Mouse (Mus musculus) lung, postnatal 0 days (tissue): Measurements from ENCODE around the gene Cish.

Source experiments
- CTCF ChIP-seq: IDR thresholded peaks from 2 replicates; pipeline ENCODE4 v1.5.1; 2016; ENCODE audit warnings: antibody characterized with exemption, mild to moderate bottlenecking
- EP300 ChIP-seq: IDR thresholded peaks from 2 replicates; pipeline ENCODE4 v1.6.1; 2016; ENCODE audit warnings: antibody characterized with exemption, mild to moderate bottlenecking, control low read depth

DNA sequence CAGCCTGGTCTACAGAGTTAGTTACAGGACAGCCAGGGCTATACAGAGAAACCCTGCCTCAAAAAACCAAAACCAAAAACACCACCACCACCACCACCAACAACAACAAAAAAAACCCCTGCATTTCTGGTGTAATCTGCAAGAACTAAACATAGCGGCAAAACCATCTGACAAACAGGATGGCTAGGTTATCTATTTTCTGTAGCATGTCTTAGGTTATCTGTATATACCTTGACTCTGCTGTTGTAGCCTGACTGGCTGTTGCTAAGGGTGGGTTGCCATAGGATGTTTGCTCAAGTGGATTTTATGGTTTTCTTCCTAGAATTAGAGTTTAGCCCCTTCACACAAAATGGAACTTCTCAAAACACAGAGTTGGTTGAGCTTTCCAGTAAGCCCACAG is 26.1 kb upstream of the Cish start:
- TF ChIP-seq CTCF = no peak
- no peak for TF ChIP-seq EP300
